Mouse (Mus musculus): ENCODE measurements around the gene Cmtr2.

Gene Cmtr2

GRCm38 (mm10) chr8:110253986-110254385 lies 38.5 kb downstream of the Cmtr2 start:
- in situ Hi-C loops (cut with MseI, MboI), result no loop called here

- in situ Hi-C loops (cut with MseI, MboI), result no loop called here
Observed at GRCm38 (mm10) chr8:110265796-110266305, 50.4 kb downstream of the Cmtr2 start.

GRCm38 (mm10) chr8:110266741-110267140 lies 51.3 kb downstream of the Cmtr2 start, which contains the start of gene Hydin:
Hydin (plus strand) TSS chr8:110266977.
- in situ Hi-C loops (cut with MseI, MboI), result no loop called here

- in situ Hi-C loops (cut with MseI, MboI), result no loop called here
Observed at GRCm38 (mm10) chr8:110267268-110267667, 51.8 kb downstream of the Cmtr2 start.

- in situ Hi-C loops (cut with MseI, MboI), result no loop called here
Observed at GRCm38 (mm10) chr8:110270659-110271058, 55.2 kb downstream of the Cmtr2 start.

GRCm38 (mm10) chr8:110273394-110273793 lies 57.9 kb downstream of the Cmtr2 start:
- in situ Hi-C loops (cut with MseI, MboI), result no loop called here

All from mouse trophoblast stem cell (cell line).